Mouse (Mus musculus) heart, postnatal 0 days (tissue): Measurements from ENCODE around the gene Cdipt.

Experiments
- CTCF ChIP-seq: IDR thresholded peaks from 2 replicates; pipeline ENCODE4 v1.5.1; 2016; ENCODE audit warnings: antibody characterized with exemption, control low read depth, low read depth
- EP300 ChIP-seq: IDR thresholded peaks from 2 replicates; pipeline ENCODE4 v1.6.1; 2016; ENCODE audit warnings: antibody characterized with exemption, low read depth

DNA sequence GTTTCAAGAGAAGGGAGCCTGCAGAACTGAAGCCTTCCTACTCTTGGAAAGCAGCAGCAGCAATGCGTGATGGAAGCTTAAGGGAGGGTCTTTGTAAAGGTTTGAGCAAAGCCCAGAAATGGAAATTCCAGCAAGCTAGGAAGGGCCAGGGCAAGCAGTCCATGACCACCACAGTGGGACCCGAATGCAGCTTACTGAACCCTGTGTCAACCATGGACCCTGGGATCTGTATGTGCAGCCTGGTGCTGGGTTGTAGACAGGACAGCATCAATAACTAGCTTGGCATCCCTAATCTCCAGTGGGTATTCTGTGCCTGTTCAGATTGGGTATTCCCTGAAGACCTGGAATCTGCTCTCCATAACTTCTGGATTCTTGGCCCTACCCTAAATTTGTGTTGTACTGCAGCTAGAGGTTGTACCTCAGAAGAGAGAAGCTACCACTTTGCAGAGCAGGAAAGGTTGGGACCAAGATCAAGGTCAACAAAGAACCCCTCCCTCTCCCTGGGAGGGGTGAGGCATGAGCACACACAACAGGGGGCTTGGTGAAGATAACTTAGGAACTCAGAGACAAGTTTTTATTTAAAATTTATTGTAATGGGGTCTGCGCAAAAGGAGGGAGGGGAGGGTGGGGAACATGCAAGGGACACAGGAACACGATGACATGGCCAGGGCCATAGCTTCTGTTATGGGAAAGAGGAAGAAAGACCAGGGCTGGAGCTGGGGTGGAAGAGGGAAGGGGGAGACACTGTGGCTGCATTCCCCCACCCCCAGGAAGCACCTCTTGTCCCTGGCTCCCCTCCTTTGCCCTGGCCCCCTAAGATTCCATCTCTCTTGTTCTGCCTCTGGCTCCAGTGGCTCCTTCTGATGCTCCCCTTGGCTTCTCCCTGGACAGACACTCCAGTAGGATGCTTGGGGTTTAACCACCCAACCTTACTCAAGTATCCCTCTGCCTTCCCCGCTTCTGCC, 46.1 kb downstream of the Cdipt start:
- TF ChIP-seq CTCF (no peak), EP300 (no peak)
